Mouse (Mus musculus): ENCODE data around the gene Zhx3.

DNA sequence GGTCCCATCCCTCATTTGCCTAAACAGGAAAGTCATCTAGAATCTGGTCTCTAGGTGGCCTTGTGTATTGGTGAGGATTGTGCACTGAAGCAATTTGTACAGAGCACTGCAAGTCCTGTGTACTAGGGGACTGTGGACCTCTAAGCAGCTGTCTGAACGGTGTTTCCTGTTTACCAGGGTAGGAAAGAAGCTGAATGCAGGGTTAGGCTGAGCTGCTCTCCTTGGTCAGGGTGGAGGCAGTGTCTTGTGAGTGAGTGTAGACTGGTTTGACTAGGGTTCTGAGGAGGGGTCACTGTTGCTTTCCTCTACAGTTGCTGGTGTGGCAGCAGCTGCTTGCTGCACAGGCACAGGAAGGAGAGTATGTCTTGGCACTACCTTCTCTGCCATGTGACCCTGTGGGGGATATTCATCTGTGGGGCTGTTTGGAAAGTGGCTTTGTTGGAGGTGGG is 130.6 kb downstream of the Zhx3 start:
- TF ChIP-seq CTCF (IDR thresholded peaks at IDR 0.05; ENCODE audit: insufficient read depth, low read length) (no peak), POLR2A (IDR thresholded peaks at IDR 0.05; ENCODE audit: borderline replicate concordance, extremely low read depth, low read depth, low read length) (peak; percentile 13; the same call in 1 of the 2 replicates)

Data from lung, adult 2 months (tissue).